Mouse (Mus musculus) spleen, adult 10 weeks (tissue): Measurements from ENCODE around the gene Serpina1d. TPM values are rescaled to one million over a fixed set of nuclear protein-coding genes. Genes with fewer than 3 reads are reported as not detected.

Experiments used
- polyA plus RNA-seq: library from polyadenylated mRNA; stranded (reverse); fragments of 350-450 nt; fragmentation: Illumina TruSeq; extraction: RNeasy Lipid Tissue Mini Kit (QIAGEN cat#74804); gene quantifications from one replicate; pipeline ENCODE4 v1.2.3, GENCODE M21; 2015; ENCODE audit warnings: low replicate concordance; ENCODE audit not compliant: insufficient read depth

Serpina1d gene
- 0.39 TPM for polyA plus RNA-seq

GRCm38 (mm10) chr12:103773246-103773851 lies at the start of gene Serpina1d:
TSS of gene Serpina1d (minus strand) at chr12:103773592.

Other genes starting within 250 kb of the Serpina1d start
- gene Ppp4r4, start 241.3 kb downstream of the Serpina1d start, polyA plus RNA-seq: 1.2 TPM
- gene Serpina10, start 142.1 kb downstream of the Serpina1d start, polyA plus RNA-seq: 2.3 TPM
- not detected for gene Serpina6, start 116.4 kb downstream of the Serpina1d start, polyA plus RNA-seq
- gene Serpina16, start 97.5 kb downstream of the Serpina1d start, polyA plus RNA-seq: not detected
- not detected for gene Serpina1f, start 78.1 kb downstream of the Serpina1d start, polyA plus RNA-seq
- gene Serpina1b, start 56.8 kb upstream of the Serpina1d start, polyA plus RNA-seq: 6.7 TPM
- 0.65 TPM for gene Serpina1a, start 90.0 kb upstream of the Serpina1d start, polyA plus RNA-seq
- 2.2 TPM for gene Serpina1c, start 131.3 kb upstream of the Serpina1d start, polyA plus RNA-seq
- gene Serpina1e, start 185.4 kb upstream of the Serpina1d start, polyA plus RNA-seq: 2.5 TPM
- 0.28 TPM for gene Serpina11, start 216.4 kb upstream of the Serpina1d start, polyA plus RNA-seq
- 0.15 TPM for gene Serpina9, start 240.2 kb upstream of the Serpina1d start, polyA plus RNA-seq